Mouse (Mus musculus) right cerebral cortex, postnatal 4 days (tissue): ENCODE measurements around the gene Olfr165.
"Not testable (repeated sequence)": the region's sequence is repeated elsewhere in the genome, so short reads cannot be mapped to it uniquely, and the experiment has no call there.

Experiments used
- DNase-seq: peaks from one replicate; pipeline ENCODE4 v3.0.0-alpha.2; 2022

Olfr165 gene

DNA sequence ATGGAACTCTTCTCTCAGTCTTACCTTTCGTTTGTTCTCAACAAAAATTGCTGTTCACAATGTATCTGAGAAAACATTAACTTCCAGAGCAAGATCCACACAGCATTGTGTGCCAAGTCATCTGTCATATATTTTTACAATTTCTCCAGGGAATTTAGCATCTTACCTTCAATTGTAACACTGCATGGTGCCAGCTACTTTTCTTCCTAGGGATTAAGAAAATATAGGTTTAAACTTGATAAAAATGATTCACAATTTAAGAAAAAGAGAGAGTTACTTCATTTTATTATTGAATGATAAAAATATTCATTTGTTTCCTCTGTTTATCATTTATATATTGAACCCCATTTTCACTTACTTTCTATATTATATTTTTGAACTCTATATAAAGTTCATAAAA is at the start of gene Olfr165:
TSS of gene Olfr165 (minus strand) at position 101 of the 400 bp plus-strand sequence.
- no peak for DNase-seq

DNA sequence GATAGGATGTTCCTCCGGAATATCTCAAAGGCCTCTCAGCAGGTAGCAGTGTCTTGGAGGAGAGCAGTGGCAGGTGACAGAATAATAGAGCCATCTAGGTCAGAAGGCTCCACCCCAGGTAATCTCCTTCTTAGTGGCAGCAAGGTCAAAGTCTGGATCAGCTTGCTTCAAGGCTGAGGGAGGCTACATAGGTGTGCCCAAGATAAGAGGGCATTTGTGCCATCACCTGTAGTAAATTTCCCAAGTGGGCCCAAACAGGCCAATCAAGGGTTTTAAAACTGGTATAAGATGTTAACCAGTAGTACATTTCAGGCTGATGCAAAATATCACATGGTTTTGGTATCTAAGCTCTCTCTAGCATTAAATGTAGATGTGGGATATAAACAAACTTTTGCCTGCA is 41.4 kb upstream of the Olfr165 start:
- DNase-seq, result no peak

DNA sequence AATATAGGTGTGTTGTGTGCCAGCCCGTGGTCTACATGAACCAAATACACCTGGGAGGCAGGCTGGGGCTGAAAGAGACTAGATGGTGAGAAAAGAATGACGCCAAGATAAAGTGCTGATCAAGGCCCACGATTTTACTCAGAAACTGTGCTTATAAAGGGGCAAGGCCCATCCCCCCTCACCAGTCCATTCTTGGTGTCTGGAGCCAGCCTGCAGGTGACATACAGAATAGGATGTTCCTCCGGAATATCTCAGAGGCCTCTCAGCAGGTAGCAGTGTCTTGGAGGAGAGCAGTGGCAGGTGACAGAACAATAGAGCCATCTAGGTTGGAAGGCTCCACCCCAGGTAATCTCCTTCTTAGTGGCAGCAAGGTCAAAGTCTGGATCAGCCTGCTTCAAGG is 35.8 kb upstream of the Olfr165 start:
- DNase-seq, result not testable (repeated sequence)

DNA sequence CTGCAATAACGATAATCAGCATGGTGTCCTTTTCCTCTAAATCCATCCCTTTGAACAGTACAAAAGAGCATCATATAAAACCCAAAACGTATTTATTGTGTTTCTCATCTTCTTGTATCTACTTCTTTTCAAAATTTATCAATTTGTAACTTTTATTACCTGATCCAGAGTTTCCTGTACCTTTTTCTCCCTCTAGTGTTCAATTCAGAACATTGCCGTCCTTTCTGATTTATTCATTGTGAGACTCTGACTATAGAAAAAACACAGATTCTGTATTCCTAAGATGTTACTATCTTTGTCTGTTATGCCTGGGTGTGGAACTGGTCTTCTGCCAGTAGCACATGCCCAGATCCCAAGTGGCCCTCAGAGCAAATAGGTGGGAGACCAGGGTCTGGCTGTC is 35.0 kb downstream of the Olfr165 start:
- DNase-seq, result no peak
